Mouse (Mus musculus): ENCODE measurements around the gene Ctbs.

The Ctbs gene

DNA sequence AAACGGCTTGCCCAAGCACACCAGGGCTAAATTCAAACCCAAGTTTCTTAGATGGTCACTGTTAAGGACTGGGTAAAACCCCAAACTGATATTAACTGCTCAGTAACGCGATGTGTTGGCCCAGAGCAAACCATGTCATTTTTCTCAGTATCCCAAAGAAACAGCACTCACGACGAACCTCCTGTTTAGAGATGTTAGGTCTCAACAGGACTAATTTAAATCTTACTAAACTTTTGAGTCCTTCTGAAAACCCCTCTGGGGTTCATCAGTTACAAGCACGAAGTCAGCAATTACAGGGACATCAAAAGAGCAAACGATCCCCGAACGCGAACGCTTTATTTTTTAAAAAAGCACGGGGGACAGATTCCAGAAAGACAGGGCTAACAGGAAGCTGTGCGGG lies 49.4 kb downstream of the Ctbs start:
- DNase-seq (ENCODE audit: low read depth, low spot score): no peak

DNA sequence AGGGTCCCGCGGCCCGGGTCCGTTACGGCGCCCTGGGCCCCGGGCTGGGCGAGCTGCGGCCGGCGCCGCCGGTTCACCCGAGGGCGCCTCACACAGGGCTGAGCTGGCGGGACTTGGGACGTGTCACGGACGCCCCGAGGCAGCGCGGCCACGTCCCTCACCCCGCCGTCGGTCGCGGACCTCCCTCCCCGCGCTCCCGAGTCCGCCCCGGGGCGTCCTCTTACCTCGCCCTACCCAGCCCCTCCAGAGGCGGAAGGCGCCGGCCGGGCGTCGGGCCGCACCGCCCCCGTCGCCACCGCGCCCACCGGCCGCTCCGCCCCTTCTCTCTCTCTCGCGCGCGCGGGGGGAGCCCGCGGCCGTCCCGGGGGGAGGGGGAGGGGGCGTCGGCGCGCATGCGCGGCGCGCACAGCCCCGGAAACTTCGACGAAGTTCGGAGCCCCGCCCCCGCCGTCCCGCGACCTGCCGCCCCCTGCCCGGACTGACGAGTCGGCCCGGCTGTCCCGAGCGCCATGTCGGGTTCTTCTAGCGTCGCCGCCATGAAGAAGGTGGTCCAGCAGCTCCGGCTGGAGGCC lies 49.9 kb downstream of the Ctbs start, which contains the start of the genes Spata1 and Gng5:
Spata1 (minus strand) TSS at position 323 of the 572 bp plus-strand sequence.
Gng5 (plus strand) TSS at position 377 of the 572 bp plus-strand sequence.
- DNase-seq (ENCODE audit: low read depth, low spot score): peak; percentile 65

DNA sequence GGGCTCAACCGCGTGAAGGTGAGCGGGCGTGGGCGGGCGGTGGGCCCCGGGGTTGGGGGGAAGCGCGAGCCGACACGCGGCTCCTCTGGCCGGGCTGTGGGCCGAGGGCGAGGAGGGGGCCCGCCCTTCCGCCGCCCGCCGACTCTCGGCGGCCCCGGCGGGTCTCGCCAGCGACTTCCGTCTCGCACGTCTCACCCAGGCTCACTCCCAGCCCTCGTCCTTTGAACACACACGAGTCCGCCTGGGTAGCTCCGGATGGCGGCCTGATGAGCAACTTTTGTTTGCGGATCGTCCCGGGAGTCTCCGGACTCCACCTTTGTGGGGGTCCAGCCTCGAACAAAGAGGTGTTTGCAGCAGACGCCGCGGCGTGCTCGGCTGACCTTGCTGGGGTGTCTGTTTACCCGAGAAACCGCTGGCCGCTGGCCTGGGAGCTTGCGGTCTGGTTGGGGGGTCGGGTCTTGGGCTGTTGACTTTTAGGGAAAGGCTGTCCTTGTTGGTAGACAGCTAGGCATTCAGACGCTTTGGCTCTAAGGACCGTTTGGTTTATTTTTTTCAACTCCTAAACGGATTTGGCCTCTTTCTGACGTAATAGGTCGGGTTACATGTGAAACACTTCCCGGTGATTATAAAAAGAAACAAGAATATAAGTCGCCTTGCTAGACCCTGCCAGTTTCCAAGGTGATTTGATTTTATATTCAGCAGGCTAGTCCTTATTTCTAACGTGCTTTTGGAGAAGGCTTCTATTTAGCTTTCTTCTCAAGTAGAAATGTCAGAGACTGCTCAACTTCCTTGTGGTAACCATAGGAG lies 50.6 kb downstream of the Ctbs start:
- DNase-seq (ENCODE audit: low read depth, low spot score): peak; percentile 38

DNA sequence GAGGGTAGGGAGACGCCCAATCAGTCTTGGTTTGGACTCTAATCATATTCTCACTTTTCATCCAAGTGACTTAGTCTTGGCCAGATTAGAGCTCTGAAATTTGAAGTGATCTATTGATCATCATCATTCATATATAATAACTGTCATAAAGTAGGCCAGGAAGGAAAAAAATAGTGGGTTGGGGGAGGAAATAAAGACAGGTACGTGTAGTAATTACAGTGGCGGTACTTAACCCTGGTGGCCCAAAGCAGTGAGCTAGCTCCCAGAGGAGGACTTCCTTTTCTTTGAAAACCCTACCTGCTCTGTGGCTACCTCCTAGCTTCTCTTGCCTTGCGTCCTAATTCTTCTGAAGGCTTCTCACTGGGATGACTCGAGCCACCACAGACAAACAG lies 51.2 kb downstream of the Ctbs start:
- no peak for DNase-seq (ENCODE audit: low read depth, low spot score)

DNA sequence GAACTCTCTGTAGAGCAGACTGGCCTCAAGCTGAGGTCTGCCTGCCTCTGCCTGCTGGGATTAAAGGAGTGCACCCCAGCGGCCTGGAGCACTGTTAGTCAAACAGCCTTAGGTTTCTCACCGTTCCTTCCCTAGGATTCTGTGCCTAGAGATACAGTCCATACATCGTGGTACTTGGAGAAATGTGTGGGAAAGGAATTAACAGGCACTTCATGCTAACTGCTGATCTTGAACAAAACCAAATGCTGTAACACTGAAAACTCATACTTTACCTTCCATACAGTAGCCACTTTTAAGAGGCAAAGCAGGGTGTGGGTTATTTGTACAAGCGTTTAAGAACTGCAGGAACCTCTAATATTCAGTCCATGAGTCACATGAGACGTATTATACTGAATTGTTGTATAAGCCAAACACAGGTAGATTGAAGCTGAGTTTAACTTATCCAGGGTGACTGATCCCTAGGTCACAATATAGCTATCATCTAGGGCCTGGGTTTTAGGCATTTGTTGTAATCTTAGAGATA lies 52.1 kb downstream of the Ctbs start:
- DNase-seq (ENCODE audit: low read depth, low spot score): no peak

GRCm38 (mm10) chr3:146506711-146507110 lies 57.1 kb downstream of the Ctbs start:
- no peak for DNase-seq (ENCODE audit: low read depth, low spot score)
